Mouse (Mus musculus) forebrain, embryonic 15.5 days (tissue): ENCODE measurements at regions not wholly inside any gene's neighbourhood (a gene's known extent, or its start where the extent isn't known, plus 50 kb on each side); places are given as distances from the start of the nearest gene placed in this dataset.

ENCODE experiments used
- ATAC-seq: fragments of 200-750 bp; cut with Nextera tagmentation; replicated peaks from 2 replicates; pipeline ENCODE4 v1.8.0; 2017; ENCODE audit warnings: mild to moderate bottlenecking, moderate TSS enrichment, moderate library complexity
- H3K27ac ChIP-seq: fragments of 300-500 bp; sonication (generic); replicated peaks from 2 replicates; pipeline ENCODE4 v1.5.1; 2015; ENCODE audit warnings: mild to moderate bottlenecking, inconsistent platforms
- H3K27me3 ChIP-seq: fragments of 300-500 bp; sonication (generic); 2 replicates; pipeline ENCODE4 v1.6.1; 2015; ENCODE audit warnings: inconsistent platforms
- H3K36me3 ChIP-seq: fragments of 300-500 bp; sonication (generic); 2 replicates; pipeline ENCODE4 v1.6.1; 2015; ENCODE audit warnings: mild to moderate bottlenecking, inconsistent platforms
- H3K4me1 ChIP-seq: fragments of 300-500 bp; sonication (generic); 2 replicates; pipeline ENCODE4 v1.6.1; 2015; ENCODE audit warnings: inconsistent platforms
- H3K4me2 ChIP-seq: fragments of 300-500 bp; sonication (generic); replicated peaks from 2 replicates; pipeline ENCODE4 v1.6.1; 2015; ENCODE audit warnings: mild to moderate bottlenecking, inconsistent platforms
- H3K4me3 ChIP-seq: fragments of 300-500 bp; sonication (generic); 2 replicates; pipeline ENCODE4 v1.5.1; 2015; ENCODE audit warnings: mild to moderate bottlenecking, inconsistent platforms
- H3K9ac ChIP-seq: fragments of 300-500 bp; sonication (generic); replicated peaks from 2 replicates; pipeline ENCODE4 v1.6.1; 2015; ENCODE audit warnings: mild to moderate bottlenecking, inconsistent platforms
- H3K9me3 ChIP-seq: fragments of 300-500 bp; sonication (generic); 2 replicates; pipeline ENCODE4 v1.6.1; 2016; ENCODE audit warnings: inconsistent platforms
- WGBS: fragments of 180-500 bp; shearing (Covaris S2); methylation state at CpG from one replicate; pipeline ENCODE4 v1.1.7; 2015; ENCODE audit warnings: mixed read lengths; 5-methylcytosine and 5-hydroxymethylcytosine counted together

DNA sequence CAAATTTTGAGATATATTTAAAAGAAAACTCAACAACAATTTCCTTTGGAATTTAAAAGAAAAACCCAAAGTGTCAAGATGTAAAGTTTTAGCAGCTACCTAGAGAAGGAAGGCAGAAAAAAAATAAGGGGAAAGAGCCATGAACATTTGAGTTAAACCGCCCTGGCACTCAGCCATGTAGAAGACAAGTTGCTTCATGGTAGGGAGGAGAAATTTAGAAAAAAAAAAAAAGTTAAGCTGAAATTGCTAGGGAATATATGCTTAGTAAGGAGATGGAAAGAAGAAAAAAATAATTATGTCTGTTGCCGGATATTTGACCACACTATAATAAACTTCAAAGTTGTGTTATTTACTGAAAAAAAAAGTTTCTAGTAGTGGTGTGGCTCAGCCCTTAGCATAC lies 479.8 kb upstream of the Pou3f4 start:
- H3K36me3 ChIP-seq = no peaks in the 10 kb centered on the region
- H3K4me2 ChIP-seq = no peak overlapping the region
- 94% methylated on average over 2 of the region's 2 CpGs for WGBS
- no peaks in the 10 kb centered on the region for H3K4me1 ChIP-seq
- no peak overlapping the region for H3K4me3 ChIP-seq
- no peak overlapping the region for H3K27ac ChIP-seq
- H3K9ac ChIP-seq = no peak overlapping the region
- no peaks in the 10 kb centered on the region for H3K9me3 ChIP-seq
- ATAC-seq = no peak
- no peaks in the 10 kb centered on the region for H3K27me3 ChIP-seq

DNA sequence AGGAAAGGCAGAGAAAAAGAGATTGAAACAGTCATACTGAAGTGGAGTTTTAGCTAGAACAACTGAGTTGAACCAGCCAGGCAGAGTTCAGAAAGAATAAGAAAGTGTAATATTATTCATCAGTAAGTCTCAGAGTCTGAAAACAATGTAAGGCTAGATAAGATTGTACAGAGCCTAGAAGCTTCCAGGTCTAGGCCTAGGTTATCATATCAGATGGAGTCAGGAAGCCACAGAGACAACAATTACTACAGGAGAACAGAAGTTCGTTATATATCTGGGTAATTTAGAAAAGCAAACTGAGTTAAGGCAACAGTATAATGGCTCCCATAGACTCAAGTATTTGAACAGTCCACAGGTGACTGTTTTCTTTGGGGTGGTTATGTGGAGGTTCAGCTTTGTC lies 479.1 kb upstream of the Pou3f4 start:
- ATAC-seq = no peak
- no peak overlapping the region for H3K4me3 ChIP-seq
- no peaks in the 10 kb centered on the region for H3K36me3 ChIP-seq
- H3K4me1 ChIP-seq = no peaks in the 10 kb centered on the region
- no peaks in the 10 kb centered on the region for H3K9me3 ChIP-seq
- H3K4me2 ChIP-seq = no peak overlapping the region
- no peaks in the 10 kb centered on the region for H3K27me3 ChIP-seq
- 77% methylated on average over 1 of the region's 1 CpGs for WGBS
- H3K27ac ChIP-seq = no peak overlapping the region
- no peak overlapping the region for H3K9ac ChIP-seq
